Mouse (Mus musculus) left cerebral cortex, postnatal 10 days (tissue): ENCODE measurements around the gene Morn3. TPM values are rescaled to one million over a fixed set of nuclear protein-coding genes. Genes with fewer than 3 reads are reported as not detected.

Experiments
- total RNA-seq, 2 experiments: library from RNA; stranded (reverse); gene quantifications; 2 replicates each; pipeline ENCODE4 v1.2.3; 2021

The Morn3 gene
- total RNA-seq, 2 experiments from 2014 or later = not detected

Other genes with a start within 250 kb of the Morn3 start
- gene Anapc5, start 225.7 kb downstream of the Morn3 start, total RNA-seq = 100 to 1,000 TPM; 307 to 314 TPM
- 10 to 100 TPM; 40.0 to 46.5 TPM for gene Rnf34, start 197.0 kb downstream of the Morn3 start, total RNA-seq
- 10 to 100 TPM; 48.9 to 51.1 TPM for gene Kdm2b, start 57.2 kb downstream of the Morn3 start, total RNA-seq
- gene Orai1, start 31.9 kb downstream of the Morn3 start, total RNA-seq = 10 to 100 TPM in 1 of 2 experiments, 1 to 10 TPM in 1; 9.0 to 10.1 TPM
- 10 to 100 TPM; 19.5 to 23.2 TPM for gene Tmem120b, start 21.4 kb upstream of the Morn3 start, total RNA-seq
- gene Rhof, start 85.7 kb upstream of the Morn3 start, total RNA-seq = 10 to 100 TPM; 56.0 to 56.7 TPM
- 10 to 100 TPM; 30.3 to 32.6 TPM for gene Setd1b, start 95.2 kb upstream of the Morn3 start, total RNA-seq
- gene Psmd9, start 122.4 kb upstream of the Morn3 start, total RNA-seq = 10 to 100 TPM; 37.9 to 38.9 TPM
- gene Hpd, start 135.7 kb upstream of the Morn3 start, total RNA-seq = not detected
- 1 to 10 TPM; 6.3 to 7.2 TPM for gene Wdr66, start 205.1 kb upstream of the Morn3 start, total RNA-seq